Mouse (Mus musculus) liver, embryonic 13.5 days (tissue): ENCODE measurements at regions not wholly inside any gene's neighbourhood (a gene's known extent, or its start where the extent isn't known, plus 50 kb on each side); places are given as distances from the start of the nearest gene placed in this dataset.

ENCODE experiments used
- ATAC-seq: fragments of 200-750 bp; cut with Nextera tagmentation; 2 replicates; pipeline ENCODE4 v1.8.0; 2017; ENCODE audit warnings: low read depth, mild to moderate bottlenecking, moderate number of reproducible peaks, moderate library complexity
- DNase-seq: peaks from one replicate; pipeline ENCODE4 v3.0.0; 2022
- H3K27ac ChIP-seq: fragments of 300-500 bp; sonication (generic); 2 replicates; pipeline ENCODE4 v1.5.1; 2015; ENCODE audit warnings: moderate library complexity, mild to moderate bottlenecking, inconsistent platforms
- H3K27me3 ChIP-seq: fragments of 300-500 bp; sonication (generic); 2 replicates; pipeline ENCODE4 v1.6.1; 2015; ENCODE audit warnings: mild to moderate bottlenecking, inconsistent platforms
- H3K36me3 ChIP-seq: fragments of 300-500 bp; sonication (generic); 2 replicates; pipeline ENCODE4 v1.6.1; 2015; ENCODE audit warnings: mild to moderate bottlenecking, inconsistent platforms
- H3K4me1 ChIP-seq: fragments of 300-500 bp; sonication (generic); replicated peaks from 2 replicates; pipeline ENCODE4 v1.6.1; 2015; ENCODE audit warnings: inconsistent platforms
- H3K4me2 ChIP-seq: fragments of 300-500 bp; sonication (generic); 2 replicates; pipeline ENCODE4 v1.6.1; 2015; ENCODE audit warnings: inconsistent platforms, mild to moderate bottlenecking, moderate library complexity
- H3K4me3 ChIP-seq: fragments of 300-500 bp; sonication (generic); replicated peaks from 2 replicates; pipeline ENCODE4 v1.5.1; 2015; ENCODE audit warnings: mild to moderate bottlenecking, inconsistent platforms
- H3K9ac ChIP-seq: fragments of 300-500 bp; sonication (generic); 2 replicates; pipeline ENCODE4 v1.6.1; 2015; ENCODE audit warnings: mild to moderate bottlenecking, inconsistent platforms
- H3K9me3 ChIP-seq: fragments of 300-500 bp; sonication (generic); replicated peaks from 2 replicates; pipeline ENCODE4 v1.6.1; 2016; ENCODE audit warnings: inconsistent platforms
- WGBS: fragments of 180-500 bp; shearing (Covaris S2); methylation state at CpG from one replicate; pipeline ENCODE4 v1.1.7; 2015; ENCODE audit not compliant: insufficient replicate concordance; 5-methylcytosine and 5-hydroxymethylcytosine counted together

DNA sequence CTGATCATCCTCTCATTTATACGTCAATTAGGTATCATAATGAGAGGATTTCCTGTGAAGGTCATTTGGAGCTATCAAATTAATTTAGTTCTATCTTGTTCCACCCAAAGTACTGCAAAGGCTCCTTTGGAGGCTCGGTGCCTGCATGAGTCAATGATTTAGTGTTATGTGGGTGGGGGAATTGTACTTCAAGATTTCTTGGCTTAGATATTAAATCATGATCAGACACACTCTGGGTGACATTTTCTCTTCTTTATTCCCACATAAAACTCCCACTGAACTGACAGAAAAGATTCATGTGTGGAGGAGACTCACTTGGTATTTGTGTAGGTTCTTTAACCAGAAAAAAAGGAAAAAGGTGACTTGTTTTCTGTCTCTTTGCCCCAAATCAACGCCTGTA lies 372.6 kb upstream of the Actbl2 start:
- Histone ChIP-seq H3K4me3 (no peak overlapping the region), H3K9ac (no peak overlapping the region), H3K9me3 (no peaks in the 10 kb centered on the region), H3K4me1 (no peaks in the 10 kb centered on the region), H3K36me3 (no peaks in the 10 kb centered on the region), H3K27ac (no peak overlapping the region), H3K4me2 (no peak overlapping the region), H3K27me3 (no peaks in the 10 kb centered on the region)
- ATAC-seq (no peak), DNase-seq (no peak)
- WGBS = 60% methylated on average over 3 of the region's 3 CpGs

DNA sequence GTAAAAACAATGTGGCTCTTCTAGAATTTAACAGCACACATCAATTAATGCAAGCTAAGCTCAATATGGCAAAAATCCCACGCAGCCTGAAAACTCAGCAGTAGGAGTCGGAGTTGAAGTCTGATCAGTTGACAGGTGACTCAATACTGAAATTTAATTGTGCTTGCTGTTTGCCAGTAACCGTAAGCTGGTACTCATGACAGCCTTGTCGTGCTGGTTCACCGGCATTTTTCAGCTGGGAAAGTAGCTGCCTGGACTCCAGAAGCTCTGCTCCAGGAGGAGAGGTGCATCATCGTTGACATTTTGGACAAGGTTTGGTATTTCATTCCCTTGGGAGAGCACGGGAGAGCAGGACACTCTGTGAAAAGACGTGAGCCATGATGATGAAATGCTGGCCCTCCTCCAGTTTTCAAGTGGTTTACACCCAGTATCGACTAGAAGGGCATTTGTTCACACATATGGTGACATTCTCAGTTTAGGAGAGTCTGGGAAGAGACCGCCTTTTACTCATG lies 372.1 kb upstream of the Actbl2 start:
- no peaks in the 10 kb centered on the region for H3K9me3 ChIP-seq
- H3K4me3 ChIP-seq = no peak overlapping the region
- no peaks in the 10 kb centered on the region for H3K36me3 ChIP-seq
- no peak overlapping the region for H3K27ac ChIP-seq
- WGBS = 64% methylated on average over 10 of the region's 10 CpGs
- H3K4me1 ChIP-seq = no peaks in the 10 kb centered on the region
- DNase-seq (no peak), ATAC-seq (no peak)
- no peak overlapping the region for H3K4me2 ChIP-seq
- no peaks in the 10 kb centered on the region for H3K27me3 ChIP-seq
- H3K9ac ChIP-seq = no peak overlapping the region

- WGBS = 33% methylated on average over 6 of the region's 6 CpGs
- Histone ChIP-seq H3K4me3 (no peak overlapping the region), H3K4me1 (no peaks in the 10 kb centered on the region; the same call in 1 of the 2 replicates), H3K27ac (no peak overlapping the region), H3K27me3 (no peaks in the 10 kb centered on the region), H3K9me3 (no peaks in the 10 kb centered on the region), H3K4me2 (no peak overlapping the region), H3K36me3 (no peaks in the 10 kb centered on the region), H3K9ac (no peak overlapping the region)
- DNase-seq = no peak
- no peak for ATAC-seq
Observed at GRCm38 (mm10) chr13:110893909-110894308, 360.9 kb upstream of the Actbl2 start.

- H3K36me3 ChIP-seq = no peaks in the 10 kb centered on the region
- no peaks in the 10 kb centered on the region; the same call in 1 of the 2 replicates for H3K4me1 ChIP-seq
- DNase-seq (no peak), ATAC-seq (no peak)
- H3K4me2 ChIP-seq = no peak overlapping the region
- H3K27me3 ChIP-seq = no peaks in the 10 kb centered on the region
- H3K4me3 ChIP-seq = no peak overlapping the region
- H3K27ac ChIP-seq = no peak overlapping the region
- no peak overlapping the region for H3K9ac ChIP-seq
- 67% methylated on average over 6 of the region's 6 CpGs for WGBS
- no peaks in the 10 kb centered on the region for H3K9me3 ChIP-seq
Observed at GRCm38 (mm10) chr13:110895349-110895748, 359.5 kb upstream of the Actbl2 start.

- H3K27ac ChIP-seq = no peak overlapping the region
- H3K4me2 ChIP-seq = no peak overlapping the region
- H3K4me3 ChIP-seq = no peak overlapping the region
Observed at GRCm38 (mm10) chr13:110895900-110896299, 358.9 kb upstream of the Actbl2 start.

DNA sequence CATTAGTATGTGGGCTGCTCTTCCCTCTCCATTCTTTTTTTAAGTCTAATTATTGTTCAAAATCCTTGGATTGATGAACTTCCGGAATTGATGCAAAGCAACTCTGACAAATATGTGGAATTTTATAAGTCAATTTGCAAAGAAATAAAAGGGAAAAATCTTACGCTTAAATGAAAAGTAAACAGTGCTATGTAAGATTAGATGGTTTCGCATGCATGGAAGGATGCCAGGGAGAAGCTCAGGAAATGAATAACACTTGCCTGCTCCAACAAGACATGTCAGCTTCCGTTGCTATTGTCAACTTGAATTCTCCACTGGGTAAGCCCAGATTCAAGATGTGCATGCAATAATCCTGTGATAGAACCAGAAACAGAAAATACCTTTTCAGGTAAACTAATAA lies 357.2 kb upstream of the Actbl2 start:
- Histone ChIP-seq H3K4me2 (no peak overlapping the region), H3K4me3 (no peak overlapping the region), H3K36me3 (no peaks in the 10 kb centered on the region), H3K9ac (no peak overlapping the region), H3K9me3 (no peaks in the 10 kb centered on the region), H3K27me3 (no peaks in the 10 kb centered on the region), H3K27ac (no peak overlapping the region), H3K4me1 (no peaks in the 10 kb centered on the region; the same call in 1 of the 2 replicates)
- ATAC-seq (no peak), DNase-seq (no peak)
- WGBS = 62% methylated on average over 4 of the region's 4 CpGs

More at GRCm38 (mm10) chr13:110895900-110896299, 358.9 kb upstream of the Actbl2 start:
- 35% methylated on average over 8 of the region's 8 CpGs for WGBS
- no peaks in the 10 kb centered on the region for H3K36me3 ChIP-seq
- H3K9ac ChIP-seq = no peak overlapping the region
- H3K9me3 ChIP-seq = no peaks in the 10 kb centered on the region
- no peak for ATAC-seq
- no peak for DNase-seq
- no peaks in the 10 kb centered on the region for H3K27me3 ChIP-seq
- H3K4me1 ChIP-seq = no peaks in the 10 kb centered on the region; the same call in 1 of the 2 replicates

- H3K27ac ChIP-seq = 0 out of 2 replicates have a peak overlapping the region, but pooled peaks have one; percentile 48
- no peak overlapping the region for H3K4me2 ChIP-seq
- no peak overlapping the region for H3K9ac ChIP-seq
- H3K9me3 ChIP-seq = no peaks in the 10 kb centered on the region
- 24% methylated on average over 7 of the region's 7 CpGs for WGBS
- H3K4me3 ChIP-seq = no peak overlapping the region
- ATAC-seq = peak; percentile 66
- no peaks in the 10 kb centered on the region for H3K4me1 ChIP-seq
- peak; percentile 9 for DNase-seq
- H3K27me3 ChIP-seq = no peaks in the 10 kb centered on the region
- no peaks in the 10 kb centered on the region for H3K36me3 ChIP-seq
Observed at GRCm38 (mm10) chr13:110902994-110903644, 351.7 kb upstream of the Actbl2 start.

- no peak overlapping the region for H3K9ac ChIP-seq
- DNase-seq (no peak), ATAC-seq (no peak)
- H3K4me2 ChIP-seq = no peak overlapping the region
- H3K27me3 ChIP-seq = no peaks in the 10 kb centered on the region
- 40% methylated on average over 6 of the region's 6 CpGs for WGBS
- H3K4me3 ChIP-seq = no peak overlapping the region
- H3K4me1 ChIP-seq = no peaks in the 10 kb centered on the region
- no peaks in the 10 kb centered on the region for H3K36me3 ChIP-seq
- no peaks in the 10 kb centered on the region for H3K9me3 ChIP-seq
- no peak overlapping the region for H3K27ac ChIP-seq
Observed at GRCm38 (mm10) chr13:110907319-110907955, 347.4 kb upstream of the Actbl2 start.

GRCm38 (mm10) chr13:110911866-110912265 lies 342.9 kb upstream of the Actbl2 start:
- no peak overlapping the region for H3K4me2 ChIP-seq
- no peak overlapping the region for H3K4me3 ChIP-seq
- H3K9ac ChIP-seq = no peak overlapping the region
- H3K9me3 ChIP-seq = no peaks in the 10 kb centered on the region
- WGBS = 58% methylated on average over 7 of the region's 7 CpGs
- H3K27me3 ChIP-seq = no peaks in the 10 kb centered on the region
- no peak overlapping the region for H3K27ac ChIP-seq
- H3K4me1 ChIP-seq = no peaks in the 10 kb centered on the region
- ATAC-seq = no peak
- DNase-seq = no peak
- H3K36me3 ChIP-seq = no peaks in the 10 kb centered on the region

DNA sequence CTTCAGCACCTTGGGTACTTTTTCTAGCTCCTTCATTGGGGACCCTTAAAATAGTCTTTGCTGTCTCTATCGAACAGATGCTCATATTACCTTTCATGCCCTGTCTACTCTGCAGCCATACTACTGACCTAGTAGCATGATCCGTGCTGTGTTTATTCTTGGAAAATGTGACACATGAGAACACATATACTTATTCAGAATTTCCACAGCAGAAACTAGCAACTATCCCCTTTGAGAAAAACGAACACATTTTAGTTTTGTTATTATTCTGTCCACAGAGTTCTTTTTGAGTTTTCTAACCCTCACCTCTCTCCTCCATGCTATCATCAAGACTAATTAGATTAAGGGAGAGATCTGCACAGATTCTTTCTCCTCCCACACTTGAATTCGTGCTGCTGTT lies 341.6 kb upstream of the Actbl2 start:
- Histone ChIP-seq H3K27ac (no peak overlapping the region), H3K9ac (no peak overlapping the region), H3K36me3 (no peaks in the 10 kb centered on the region), H3K4me2 (no peak overlapping the region), H3K9me3 (no peaks in the 10 kb centered on the region), H3K27me3 (no peaks in the 10 kb centered on the region), H3K4me3 (no peak overlapping the region), H3K4me1 (no peaks in the 10 kb centered on the region)
- WGBS = 45% methylated on average over 4 of the region's 4 CpGs
- DNase-seq (no peak), ATAC-seq (no peak)

DNA sequence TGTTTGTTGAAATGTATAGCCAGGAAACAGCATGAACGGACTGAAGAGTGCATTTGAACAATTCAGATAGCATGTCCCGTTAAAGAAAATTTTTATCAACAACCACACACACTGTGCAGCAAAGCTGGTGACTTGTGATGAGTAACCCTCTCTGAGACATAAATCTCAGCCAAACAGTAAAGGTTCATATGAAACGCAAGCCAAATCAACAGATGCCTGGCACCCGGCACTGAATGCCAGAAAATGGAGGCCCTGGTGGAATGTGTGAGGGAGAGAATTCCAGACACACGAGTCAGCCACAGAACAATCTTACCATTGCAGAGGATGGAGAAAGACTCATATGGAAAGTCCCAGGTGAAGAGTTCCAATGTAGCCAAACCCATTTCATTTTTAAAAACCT lies 341.1 kb upstream of the Actbl2 start:
- H3K4me3 ChIP-seq = no peak overlapping the region
- H3K36me3 ChIP-seq = no peaks in the 10 kb centered on the region
- H3K27me3 ChIP-seq = no peaks in the 10 kb centered on the region
- H3K9me3 ChIP-seq = no peaks in the 10 kb centered on the region
- no peak for DNase-seq
- H3K27ac ChIP-seq = no peak overlapping the region
- 62% methylated on average over 5 of the region's 5 CpGs for WGBS
- ATAC-seq = no peak
- H3K9ac ChIP-seq = no peak overlapping the region
- H3K4me1 ChIP-seq = no peaks in the 10 kb centered on the region
- no peak overlapping the region for H3K4me2 ChIP-seq

DNA sequence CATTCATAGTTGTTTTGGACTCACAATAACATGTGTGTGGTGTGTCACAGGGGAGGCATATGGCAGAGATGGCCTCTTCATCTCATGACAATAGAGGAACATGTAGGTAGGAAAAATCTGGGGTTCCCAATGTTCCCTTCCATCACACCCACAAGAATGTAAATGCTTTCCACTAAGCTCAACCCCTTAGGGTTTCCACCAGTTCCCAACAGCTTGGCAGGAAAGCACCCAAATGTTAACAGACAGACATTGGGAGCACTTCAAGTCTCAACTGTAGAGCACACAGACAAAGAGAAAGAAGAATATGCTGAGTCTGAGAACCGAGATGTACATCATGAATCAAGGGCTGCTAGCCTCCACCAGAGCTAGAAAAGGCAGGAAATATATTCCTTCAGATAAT lies 339.7 kb upstream of the Actbl2 start:
- no peaks in the 10 kb centered on the region for H3K36me3 ChIP-seq
- WGBS = 38% methylated on average over 1 of the region's 1 CpGs
- no peaks in the 10 kb centered on the region for H3K4me1 ChIP-seq
- no peaks in the 10 kb centered on the region for H3K27me3 ChIP-seq
- H3K27ac ChIP-seq = no peak overlapping the region
- no peak for DNase-seq
- H3K4me3 ChIP-seq = no peak overlapping the region
- H3K4me2 ChIP-seq = no peak overlapping the region
- no peak overlapping the region for H3K9ac ChIP-seq
- no peak for ATAC-seq
- H3K9me3 ChIP-seq = no peaks in the 10 kb centered on the region
